In genomic region chr2:25663511-25663910, GRCm38 (mm10) we compare ENCODE assay signal across 10 mouse cellular contexts. TPM values are rescaled to one million over a fixed set of nuclear protein-coding genes. Genes with fewer than 3 reads are reported as not detected.
A peak's percentile ranks its signal among the peaks of the same experiment; 100 is the strongest.
DNase-seq lines count a peak whose midpoint lies in the region; ATAC-seq and TF ChIP-seq lines count a peak whose summit lies in the region.
"Had no signal": no experiment of that assay in that cellular context is flagged by ENCODE, and none has a peak within 500 bp of the region (broad histone marks: within the 10 kb centered on the region; RNA-seq: fewer than 3 reads in every experiment).

No protein-coding gene starts in this region.

- H3K4me3 ChIP-seq in kidney, embryonic 16.5 days (ENCODE audit: low read length) = no peak overlapping the region
- no peak overlapping the region for H3K4me3 ChIP-seq in CH12.LX (replicated peaks in 1 of 3; ENCODE audit: low read depth in 2 of 3, low read length in 2 of 3, poor library complexity in 1 of 3)

- H3K9ac ChIP-seq in kidney, embryonic 16.5 days (replicated peaks; ENCODE audit: low read length) = no peak overlapping the region
- H3K9ac ChIP-seq in CH12.LX (ENCODE audit: insufficient read depth, low read depth) = no peak overlapping the region

- peak; percentile 76 for TF ChIP-seq RAD21 in CH12.LX (IDR thresholded peaks at IDR 0.05; ENCODE audit: low read depth, low read length)

- no peaks in the 10 kb centered on the region for H3K36me3 ChIP-seq in kidney, embryonic 16.5 days (ENCODE audit: insufficient read depth, low read length)
- H3K36me3 ChIP-seq in CH12.LX (replicated peaks in 1 of 2; ENCODE audit: control insufficient read depth in 1 of 2, insufficient read depth in 1 of 2, low read length in 1 of 2) = no peaks in the 10 kb centered on the region

- H3K27ac ChIP-seq in kidney, embryonic 16.5 days (ENCODE audit: low read length) = no peak overlapping the region
- no peak overlapping the region for H3K27ac ChIP-seq in CH12.LX (ENCODE audit: insufficient read depth, low read depth)

- TF ChIP-seq CTCF in CH12.LX (conservative IDR thresholded peaks at IDR 0.05 in 1 of 2, IDR thresholded peaks at IDR 0.05 in 1 of 2; ENCODE audit: low read depth in 2 of 2, low read length in 2 of 2) = peak; percentile 74 to 85

- TF ChIP-seq POLR2A in CH12.LX (IDR thresholded peaks at IDR 0.05; ENCODE audit: low read depth, low read length) = no peak

- H3K4me2 ChIP-seq in kidney, embryonic 16.5 days (replicated peaks; ENCODE audit: low read depth, low read length) = no peak overlapping the region
- H3K4me2 ChIP-seq in CH12.LX (ENCODE audit: insufficient read depth, low read depth, poor library complexity, severe bottlenecking) = no peak overlapping the region

- WGBS in kidney, embryonic 16.5 days = 43% methylated on average over 1 of the region's 1 CpGs

- dilution Hi-C loops in CH12.LX (cut with MboI; ENCODE audit: extremely low pct_ligation_motif_present, extremely low pct_unique_long_range_greater_than_20kb, low sequenced_read_pairs) = no loop called here

- H3K9me3 ChIP-seq in kidney, embryonic 16.5 days (ENCODE audit: low read length) = no peaks in the 10 kb centered on the region
- no peaks in the 10 kb centered on the region for H3K9me3 ChIP-seq in CH12.LX (replicated peaks; ENCODE audit: low read length)

- in situ Hi-C loops in CH12.LX (cut with MboI; ENCODE audit: low pct_ligation_motif_present, low pct_unique_long_range_greater_than_20kb, low sequenced_read_pairs) = no loop called here

- peak; percentile 11 to 70 for DNase-seq in kidney, adult 8-10 months
- DNase-seq in CH12.LX (ENCODE audit: extremely low read depth) = peak; percentile 70
- peak; percentile 47 for DNase-seq in embryo, embryonic 11 days
- DNase-seq in kidney, postnatal 4 days = peak; percentile 77 to 79
- DNase-seq in ovary, postnatal 14 days (ENCODE audit: low spot score) = peak; percentile 50

- no peaks in the 10 kb centered on the region for H3K79me2 ChIP-seq in CH12.LX (replicated peaks; ENCODE audit: control insufficient read depth, extremely low read depth, insufficient read depth, poor library complexity, severe bottlenecking)

- no peak for ATAC-seq in kidney, embryonic 16.5 days (ENCODE audit: low FRiP score, low TSS enrichment)
- peak; percentile 40 for ATAC-seq in activated CD4-positive, CD25-positive, alpha-beta regulatory T cell, adult 4 months
- no peak for ATAC-seq in erythroid progenitor cell, adult 5-6 weeks (replicated peaks; ENCODE audit: low FRiP score, poor library complexity, severe bottlenecking)

- H3K4me1 ChIP-seq in kidney, embryonic 16.5 days (ENCODE audit: insufficient read depth, low read length) = no peaks in the 10 kb centered on the region
- H3K4me1 ChIP-seq in CH12.LX (ENCODE audit: control insufficient read depth in 1 of 2, insufficient read depth in 2 of 2) = peaks cover 4 to 31% of the 10 kb centered on the region in 2 experiments

- TF ChIP-seq EP300 in CH12.LX (IDR thresholded peaks at IDR 0.05; ENCODE audit: low read length) = no peak

- no peaks in the 10 kb centered on the region for H3K27me3 ChIP-seq in kidney, embryonic 16.5 days (ENCODE audit: insufficient read depth, low read length)
- no peaks in the 10 kb centered on the region for H3K27me3 ChIP-seq in CH12.LX (replicated peaks)

TF ChIP-seq in CH12.LX, 34 proteins besides CTCF, POLR2A, EP300 and RAD21:
- TF ChIP-seq SMC3 (IDR thresholded peaks at IDR 0.05; ENCODE audit: low read depth, low read length) = peak; percentile 65
- no peak for TF ChIP-seq PAX5 (IDR thresholded peaks at IDR 0.05; ENCODE audit: low read length)

RNA-seq across cellular contexts. Expression of gene Lcn5, which starts 5.8 kb away (rescaled TPM):
- not detected in 2 replicates for polyA plus RNA-seq in kidney, embryonic 16.5 days (2015; fragmentation: Nextera tagmentation; extraction: Ambion mirVana)
- total RNA-seq in CH12.LX (2012; rRNA removed) (not detected in 2 replicates), CH12.LX (2014; rRNA removed) (not detected in 2 replicates)
- not detected in 2 replicates for polyA plus RNA-seq in CH12.LX (2012; ENCODE audit: insufficient read length, low read depth)
- not detected for polyA plus RNA-seq in activated CD4-positive, CD25-positive, alpha-beta regulatory T cell, adult 4 months (2017; shearing (Covaris generic))
- total RNA-seq in erythroid progenitor cell, adult 5-6 weeks (2015; ENCODE audit: low replicate concordance) = not detected in 2 replicates
- not detected in 2 replicates for total RNA-seq in erythroid progenitor cell, adult 5-6 weeks (2017; ENCODE audit: low replicate concordance)
- polyA plus RNA-seq: liver, embryonic 16.5 days; stomach, embryonic 14.5 days had no signal

RNA-seq across cellular contexts. Expression of gene Lcn8, which starts 10.6 kb away (rescaled TPM):
- polyA plus RNA-seq in kidney, embryonic 16.5 days (2015; fragmentation: Nextera tagmentation; extraction: Ambion mirVana) = not detected in 2 replicates
- total RNA-seq in CH12.LX (2012; rRNA removed) (not detected in 2 replicates), CH12.LX (2014; rRNA removed) (not detected in 2 replicates)
- polyA plus RNA-seq in CH12.LX (2012; ENCODE audit: insufficient read length, low read depth) = not detected in 2 replicates
- not detected for polyA plus RNA-seq in activated CD4-positive, CD25-positive, alpha-beta regulatory T cell, adult 4 months (2017; shearing (Covaris generic))
- not detected in 2 replicates for total RNA-seq in erythroid progenitor cell, adult 5-6 weeks (2015; ENCODE audit: low replicate concordance)
- total RNA-seq in erythroid progenitor cell, adult 5-6 weeks (2017; ENCODE audit: low replicate concordance) = not detected in 2 replicates
- polyA plus RNA-seq: liver, embryonic 16.5 days; stomach, embryonic 14.5 days had no signal

RNA-seq across cellular contexts. Expression of gene Lcn6, which starts 13.1 kb away (rescaled TPM):
- not detected in 2 replicates for polyA plus RNA-seq in kidney, embryonic 16.5 days (2015; fragmentation: Nextera tagmentation; extraction: Ambion mirVana)
- total RNA-seq in CH12.LX (2012; rRNA removed) (not detected in 2 replicates), CH12.LX (2014; rRNA removed) (not detected in 2 replicates)
- not detected in 2 replicates for polyA plus RNA-seq in CH12.LX (2012; ENCODE audit: insufficient read length, low read depth)
- polyA plus RNA-seq in activated CD4-positive, CD25-positive, alpha-beta regulatory T cell, adult 4 months (2017; shearing (Covaris generic)) = not detected
- total RNA-seq in erythroid progenitor cell, adult 5-6 weeks (2015; ENCODE audit: low replicate concordance) = not detected in 2 replicates
- total RNA-seq in erythroid progenitor cell, adult 5-6 weeks (2017; ENCODE audit: low replicate concordance) = not detected in 2 replicates
- polyA plus RNA-seq: liver, embryonic 16.5 days; stomach, embryonic 14.5 days had no signal

RNA-seq across cellular contexts. Expression of gene Lcn10, which starts 19.0 kb away (rescaled TPM):
- not detected in 2 replicates for polyA plus RNA-seq in kidney, embryonic 16.5 days (2015; fragmentation: Nextera tagmentation; extraction: Ambion mirVana)
- total RNA-seq in CH12.LX (2012; rRNA removed) (not detected in 2 replicates), CH12.LX (2014; rRNA removed) (not detected in 2 replicates)
- polyA plus RNA-seq in CH12.LX (2012; ENCODE audit: insufficient read length, low read depth) = not detected in 2 replicates
- not detected for polyA plus RNA-seq in activated CD4-positive, CD25-positive, alpha-beta regulatory T cell, adult 4 months (2017; shearing (Covaris generic))
- not detected in 2 replicates for total RNA-seq in erythroid progenitor cell, adult 5-6 weeks (2015; ENCODE audit: low replicate concordance)
- not detected in 2 replicates for total RNA-seq in erythroid progenitor cell, adult 5-6 weeks (2017; ENCODE audit: low replicate concordance)
- polyA plus RNA-seq: liver, embryonic 16.5 days; stomach, embryonic 14.5 days had no signal

RNA-seq across cellular contexts. Expression of gene Fcna, which starts 35.7 kb away (rescaled TPM):
- 2.6 and 3.2 TPM in 2 replicates for polyA plus RNA-seq in kidney, embryonic 16.5 days (2015; fragmentation: Nextera tagmentation; extraction: Ambion mirVana)
- total RNA-seq in CH12.LX (2012; rRNA removed) (not detected in 2 replicates), CH12.LX (2014; rRNA removed) (not detected in 2 replicates)
- polyA plus RNA-seq in CH12.LX (2012; ENCODE audit: insufficient read length, low read depth) = not detected in 2 replicates
- 1 to 10 TPM in 1 of 2 experiments, under 1 TPM in 1; 0.83 to 1.7 TPM for polyA plus RNA-seq in activated CD4-positive, CD25-positive, alpha-beta regulatory T cell, adult 4 months (2017; shearing (Covaris generic))
- 85.1 and 103 TPM in 2 replicates for total RNA-seq in erythroid progenitor cell, adult 5-6 weeks (2015; ENCODE audit: low replicate concordance)
- 28.7 and 55.7 TPM in 2 replicates for total RNA-seq in erythroid progenitor cell, adult 5-6 weeks (2017; ENCODE audit: low replicate concordance)
